Mouse (Mus musculus) lung, embryonic 15.5 days (tissue): ENCODE measurements around the gene Fabp3. TPM values are rescaled to one million over a fixed set of nuclear protein-coding genes. Genes with fewer than 3 reads are reported as not detected.

Experiments
- ATAC-seq: fragments of 200-750 bp; cut with Nextera tagmentation; 2 replicates; pipeline ENCODE4 v1.8.0; 2017; ENCODE audit warnings: moderate number of reproducible peaks, borderline replicate concordance; ENCODE audit not compliant: low FRiP score, low TSS enrichment; ENCODE audit errors: extremely low read depth
- H3K27ac ChIP-seq: fragments of 300-500 bp; sonication (generic); 2 replicates; pipeline ENCODE4 v1.5.1; 2015; ENCODE audit warnings: moderate library complexity, mild to moderate bottlenecking, inconsistent platforms
- H3K27me3 ChIP-seq: fragments of 300-500 bp; sonication (generic); 2 replicates; pipeline ENCODE4 v1.6.1; 2015; ENCODE audit warnings: inconsistent platforms
- H3K36me3 ChIP-seq: fragments of 300-500 bp; sonication (generic); 2 replicates; pipeline ENCODE4 v1.6.1; 2015; ENCODE audit warnings: inconsistent platforms
- H3K4me1 ChIP-seq: fragments of 300-500 bp; sonication (generic); 2 replicates; pipeline ENCODE4 v1.6.1; 2015; ENCODE audit warnings: inconsistent platforms
- H3K4me2 ChIP-seq: fragments of 300-500 bp; sonication (generic); 2 replicates; pipeline ENCODE4 v1.6.1; 2015; ENCODE audit warnings: inconsistent platforms, mild to moderate bottlenecking, moderate library complexity
- H3K4me3 ChIP-seq: fragments of 300-500 bp; sonication (generic); 2 replicates; pipeline ENCODE4 v1.5.1; 2015; ENCODE audit warnings: mild to moderate bottlenecking, inconsistent platforms
- H3K9ac ChIP-seq: fragments of 300-500 bp; sonication (generic); 2 replicates; pipeline ENCODE4 v1.6.1; 2015; ENCODE audit warnings: inconsistent platforms
- H3K9me3 ChIP-seq: fragments of 300-500 bp; sonication (generic); 2 replicates; pipeline ENCODE4 v1.6.1; 2016; ENCODE audit warnings: inconsistent platforms
- WGBS: fragments of 180-500 bp; shearing (Covaris S2); methylation state at CpG from one replicate; pipeline ENCODE4 v1.1.7; 2015; 5-methylcytosine and 5-hydroxymethylcytosine counted together
- polyA plus RNA-seq: library from polyadenylated mRNA; unstranded; fragments of >200 nt; fragmentation: Nextera tagmentation; extraction: Ambion mirVana; gene quantifications from 2 replicates; pipeline ENCODE4 v1.2.1, GENCODE M21; 2015

Fabp3 gene
- polyA plus RNA-seq, 1 experiment from 2014 or later = 51.4 TPM

GRCm38 (mm10) chr4:130274346-130275015 lies 33.9 kb upstream of the Fabp3 start:
- Histone ChIP-seq H3K4me3 (peak overlapping the region; percentile 55), H3K9me3 (no peaks in the 10 kb centered on the region), H3K27me3 (peaks cover 52% of the 10 kb centered on the region), H3K4me1 (peaks cover 18% of the 10 kb centered on the region), H3K4me2 (peak overlapping the region; percentile 89), H3K36me3 (no peaks in the 10 kb centered on the region), H3K9ac (peak overlapping the region; percentile 45), H3K27ac (no peak overlapping the region)
- under 1% methylated on average over 29 of the region's 29 CpGs for WGBS
- ATAC-seq = peak; percentile 51

GRCm38 (mm10) chr4:130275016-130275822 lies 33.2 kb upstream of the Fabp3 start:
- H3K9ac ChIP-seq = peak overlapping the region; percentile 45
- no peak overlapping the region for H3K27ac ChIP-seq
- ATAC-seq = peak; percentile 47; the same call in 1 of the 2 replicates
- H3K36me3 ChIP-seq = no peaks in the 10 kb centered on the region
- H3K4me3 ChIP-seq = peak overlapping the region; percentile 55
- peak overlapping the region; percentile 89 for H3K4me2 ChIP-seq
- peaks cover 52% of the 10 kb centered on the region for H3K27me3 ChIP-seq
- H3K9me3 ChIP-seq = no peaks in the 10 kb centered on the region
- H3K4me1 ChIP-seq = peaks cover 18% of the 10 kb centered on the region
- 1% methylated on average over 62 of the region's 62 CpGs for WGBS

- Histone ChIP-seq H3K4me1 (peaks cover 18% of the 10 kb centered on the region), H3K4me3 (peak overlapping the region; percentile 55; the same call in 1 of the 2 replicates), H3K27ac (no peak overlapping the region), H3K36me3 (no peaks in the 10 kb centered on the region), H3K9ac (no peak overlapping the region), H3K27me3 (peaks cover 52% of the 10 kb centered on the region), H3K4me2 (peak overlapping the region; percentile 89), H3K9me3 (no peaks in the 10 kb centered on the region)
- ATAC-seq = no peak
- 46% methylated on average over 5 of the region's 5 CpGs for WGBS
Measured at GRCm38 (mm10) chr4:130275823-130276105, 32.6 kb upstream of the Fabp3 start.

- Histone ChIP-seq H3K4me2 (no peak overlapping the region), H3K27me3 (peaks cover 52% of the 10 kb centered on the region)
- WGBS = 53% methylated on average over 7 of the region's 7 CpGs
Measured at GRCm38 (mm10) chr4:130276573-130277176, 31.7 kb upstream of the Fabp3 start.

GRCm38 (mm10) chr4:130279105-130279504 lies 29.3 kb upstream of the Fabp3 start, which contains the start of gene Serinc2:
Serinc2 (minus strand) TSS chr4:130279205.
- H3K4me3 ChIP-seq = no peak within 1 kb of the TSS
- H3K27ac ChIP-seq = no peak within 1 kb of the TSS
- WGBS = 55% methylated on average over 2 of the region's 2 CpGs
- H3K4me2 ChIP-seq = no peak within 1 kb of the TSS
- peaks cover 14% of the 10 kb centered on the region for H3K4me1 ChIP-seq
- ATAC-seq = no peak
- peaks cover 37% of the 10 kb centered on the region for H3K27me3 ChIP-seq
- H3K9ac ChIP-seq = no peak within 1 kb of the TSS
- H3K36me3 ChIP-seq = no peaks in the 10 kb centered on the region
- H3K9me3 ChIP-seq = no peaks in the 10 kb centered on the region

More at GRCm38 (mm10) chr4:130276573-130277176, 31.7 kb upstream of the Fabp3 start:
- H3K27ac ChIP-seq = no peak overlapping the region
- no peak overlapping the region for H3K4me3 ChIP-seq
- peaks cover 18% of the 10 kb centered on the region for H3K4me1 ChIP-seq
- no peak overlapping the region for H3K9ac ChIP-seq
- ATAC-seq = no peak
- H3K36me3 ChIP-seq = no peaks in the 10 kb centered on the region
- H3K9me3 ChIP-seq = no peaks in the 10 kb centered on the region

- 68% methylated on average over 5 of the region's 5 CpGs for WGBS
- H3K9ac ChIP-seq = no peak overlapping the region
- ATAC-seq = no peak
Measured at GRCm38 (mm10) chr4:130282856-130283255, 25.5 kb upstream of the Fabp3 start.

GRCm38 (mm10) chr4:130283826-130284225 lies 24.6 kb upstream of the Fabp3 start:
- 76% methylated on average over 9 of the region's 9 CpGs for WGBS
- H3K4me3 ChIP-seq = no peak overlapping the region
- H3K9ac ChIP-seq = no peak overlapping the region
- no peaks in the 10 kb centered on the region for H3K4me1 ChIP-seq
- ATAC-seq = no peak
- no peak overlapping the region for H3K27ac ChIP-seq
- no peak overlapping the region for H3K4me2 ChIP-seq
- no peaks in the 10 kb centered on the region for H3K9me3 ChIP-seq
- H3K36me3 ChIP-seq = no peaks in the 10 kb centered on the region
- H3K27me3 ChIP-seq = peaks cover 10% of the 10 kb centered on the region; the same call in 1 of the 2 replicates

More at GRCm38 (mm10) chr4:130282856-130283255, 25.5 kb upstream of the Fabp3 start:
- Histone ChIP-seq H3K4me3 (no peak overlapping the region), H3K36me3 (no peaks in the 10 kb centered on the region), H3K27me3 (peaks cover 13% of the 10 kb centered on the region; the same call in 1 of the 2 replicates), H3K27ac (no peak overlapping the region), H3K9me3 (no peaks in the 10 kb centered on the region), H3K4me2 (no peak overlapping the region), H3K4me1 (no peaks in the 10 kb centered on the region)

GRCm38 (mm10) chr4:130286531-130286930 lies 21.9 kb upstream of the Fabp3 start:
- Histone ChIP-seq H3K27ac (no peak overlapping the region), H3K36me3 (no peaks in the 10 kb centered on the region), H3K9me3 (no peaks in the 10 kb centered on the region), H3K27me3 (peaks cover 10% of the 10 kb centered on the region; the same call in 1 of the 2 replicates), H3K4me2 (no peak overlapping the region), H3K4me3 (no peak overlapping the region), H3K4me1 (no peaks in the 10 kb centered on the region), H3K9ac (no peak overlapping the region)
- WGBS = 55% methylated on average over 3 of the region's 3 CpGs
- ATAC-seq = no peak

GRCm38 (mm10) chr4:130289824-130290223 lies 18.6 kb upstream of the Fabp3 start:
- no peak for ATAC-seq
- Histone ChIP-seq H3K4me1 (no peaks in the 10 kb centered on the region), H3K9me3 (no peaks in the 10 kb centered on the region), H3K27me3 (peaks cover 9% of the 10 kb centered on the region; the same call in 1 of the 2 replicates), H3K4me3 (no peak overlapping the region), H3K36me3 (no peaks in the 10 kb centered on the region), H3K27ac (no peak overlapping the region), H3K4me2 (no peak overlapping the region), H3K9ac (no peak overlapping the region)
- 55% methylated on average over 3 of the region's 3 CpGs for WGBS

- 1% methylated on average over 4 of the region's 4 CpGs for WGBS
- H3K9me3 ChIP-seq = no peaks in the 10 kb centered on the region
- no peak overlapping the region for H3K4me3 ChIP-seq
- no peak overlapping the region for H3K27ac ChIP-seq
- H3K27me3 ChIP-seq = no peaks in the 10 kb centered on the region; the same call in 1 of the 2 replicates
- no peak overlapping the region for H3K9ac ChIP-seq
- H3K4me2 ChIP-seq = no peak overlapping the region
- no peaks in the 10 kb centered on the region for H3K4me1 ChIP-seq
- no peaks in the 10 kb centered on the region for H3K36me3 ChIP-seq
- no peak for ATAC-seq
Measured at GRCm38 (mm10) chr4:130292271-130292670, 16.1 kb upstream of the Fabp3 start.

GRCm38 (mm10) chr4:130294513-130294912 lies 13.9 kb upstream of the Fabp3 start:
- Histone ChIP-seq H3K27ac (no peak overlapping the region), H3K27me3 (no peaks in the 10 kb centered on the region), H3K4me3 (no peak overlapping the region), H3K9ac (no peak overlapping the region), H3K4me2 (no peak overlapping the region), H3K4me1 (no peaks in the 10 kb centered on the region), H3K9me3 (no peaks in the 10 kb centered on the region), H3K36me3 (no peaks in the 10 kb centered on the region)
- 79% methylated on average over 8 of the region's 8 CpGs for WGBS
- ATAC-seq = no peak
